Mouse (Mus musculus) layer of hippocampus, postnatal 14 days (tissue): ENCODE data around the gene Cd79a. TPM values are rescaled to one million over a fixed set of nuclear protein-coding genes. Genes with fewer than 3 reads are reported as not detected.
"Not testable (repeated sequence)": the region's sequence is repeated elsewhere in the genome, so short reads cannot be mapped to it uniquely, and the experiment has no call there.

Experiments
- DNase-seq, 2 experiments: peaks; one replicate each; pipeline ENCODE4 v3.0.0; 2021 to 2022; ENCODE audit warnings: low spot score in 2 of 2, mixed read lengths in 1 of 2
- total RNA-seq, 2 experiments: library from RNA; stranded (reverse); gene quantifications; 2 replicates each; pipeline ENCODE4 v1.2.3; 2021

The Cd79a gene
- total RNA-seq, 2 experiments from 2014 or later, result 0.37 to 0.43 TPM

- no peak for DNase-seq
Observed at GRCm38 (mm10) chr7:24885468-24886307, 11.5 kb upstream of the Cd79a start.

- DNase-seq, result no peak
Observed at GRCm38 (mm10) chr7:24886308-24886633, 10.9 kb upstream of the Cd79a start.

- DNase-seq, result no peak
Observed at GRCm38 (mm10) chr7:24887096-24887495, 10.1 kb upstream of the Cd79a start.

- no peak for DNase-seq
Observed at GRCm38 (mm10) chr7:24889431-24890220, 7.6 kb upstream of the Cd79a start.

GRCm38 (mm10) chr7:24890281-24891216, 6.6 kb upstream of the Cd79a start:
- peak; percentile 74 to 77 for DNase-seq

GRCm38 (mm10) chr7:24891241-24892124, 5.7 kb upstream of the Cd79a start:
- no peak for DNase-seq

- DNase-seq, result no peak
Observed at GRCm38 (mm10) chr7:24892125-24892583, 5.0 kb upstream of the Cd79a start.

GRCm38 (mm10) chr7:24895749-24896148, 1.4 kb upstream of the Cd79a start:
- DNase-seq, result not testable (repeated sequence)

GRCm38 (mm10) chr7:24896269-24896668, 912 bp upstream of the Cd79a start:
- no peak for DNase-seq

- DNase-seq, result no peak
Observed at GRCm38 (mm10) chr7:24897959-24898358, 778 bp downstream of the Cd79a start.

GRCm38 (mm10) chr7:24901114-24901513, 3.9 kb downstream of the Cd79a start:
- DNase-seq, result no peak

GRCm38 (mm10) chr7:24901842-24902241, 4.7 kb downstream of the Cd79a start:
- DNase-seq, result no peak

GRCm38 (mm10) chr7:24902264-24902629, 5.1 kb downstream of the Cd79a start:
- DNase-seq, result no peak

GRCm38 (mm10) chr7:24902630-24903443, 5.7 kb downstream of the Cd79a start, which contains the start of gene Arhgef1:
Gene Arhgef1, plus strand, starts transcription at chr7:24902912.
- no peak for DNase-seq

GRCm38 (mm10) chr7:24903444-24903825, 6.3 kb downstream of the Cd79a start:
- DNase-seq, result no peak

GRCm38 (mm10) chr7:24904070-24904483, 6.9 kb downstream of the Cd79a start:
- DNase-seq, result peak; percentile 93 to 97

GRCm38 (mm10) chr7:24904936-24905335, 7.8 kb downstream of the Cd79a start:
- no peak for DNase-seq

GRCm38 (mm10) chr7:24906551-24906950, 9.4 kb downstream of the Cd79a start:
- DNase-seq, result no peak

- no peak for DNase-seq
Observed at GRCm38 (mm10) chr7:24907211-24907748, 10.1 kb downstream of the Cd79a start.
